8 mouse cellular contexts compared by ENCODE assay signal in genomic region chr3:88296561-88297318, GRCm38 (mm10). TPM values are rescaled to one million over a fixed set of nuclear protein-coding genes. Genes with fewer than 3 reads are reported as not detected.
A peak's percentile ranks its signal among the peaks of the same experiment; 100 is the strongest.
DNase-seq lines count a peak whose midpoint lies in the region; ATAC-seq and TF ChIP-seq lines count a peak whose summit lies in the region.

Gene Tsacc (minus strand): TSS chr3:88296999.
Gene Cct3 (plus strand): TSS chr3:88297116.

- peaks cover 30% of the 10 kb centered on the region for H3K36me3 ChIP-seq in kidney, embryonic 14.5 days (ENCODE audit: control insufficient read depth, insufficient read depth, low read length)
- H3K36me3 ChIP-seq in limb, embryonic 15.5 days, result peaks cover 25% of the 10 kb centered on the region

- no peak for TF ChIP-seq CTCF in bone marrow macrophage, adult 2 months (IDR thresholded peaks at IDR 0.05; ENCODE audit: low read depth, low read length)
- TF ChIP-seq CTCF in embryonic fibroblast, embryonic 13.5 days (IDR thresholded peaks at IDR 0.05; ENCODE audit: borderline replicate concordance, insufficient read depth, low read length), result no peak

- H3K9ac ChIP-seq in kidney, embryonic 14.5 days (ENCODE audit: low read depth, low read length), result peak within 1 kb of the TSS; percentile 88
- peak within 1 kb of the TSS; percentile 80 for H3K9ac ChIP-seq in limb, embryonic 15.5 days

- H3K4me1 ChIP-seq in bone marrow macrophage, adult 2 months (ENCODE audit: control insufficient read depth, insufficient read depth, low read length), result peaks cover 7% of the 10 kb centered on the region
- no peaks in the 10 kb centered on the region for H3K4me1 ChIP-seq in embryonic fibroblast, embryonic 13.5 days (ENCODE audit: control insufficient read depth, insufficient read depth, low read length)
- H3K4me1 ChIP-seq in kidney, embryonic 14.5 days (ENCODE audit: control insufficient read depth, insufficient read depth, low read length), result peaks cover 19% of the 10 kb centered on the region
- H3K4me1 ChIP-seq in limb, embryonic 15.5 days, result peaks cover 11% of the 10 kb centered on the region

- peak within 1 kb of the TSS; percentile 92 for H3K27ac ChIP-seq in bone marrow macrophage, adult 2 months (ENCODE audit: insufficient read depth, low read depth, low read length)
- peak within 1 kb of the TSS; percentile 81 for H3K27ac ChIP-seq in embryonic fibroblast, embryonic 13.5 days (ENCODE audit: insufficient read depth, low read length)
- H3K27ac ChIP-seq in kidney, embryonic 14.5 days (ENCODE audit: low read depth, low read length), result peak within 1 kb of the TSS; percentile 91
- H3K27ac ChIP-seq in limb, embryonic 15.5 days, result peak within 1 kb of the TSS; percentile 94

- no peak for TF ChIP-seq POLR2A in bone marrow macrophage, adult 2 months (IDR thresholded peaks at IDR 0.05; ENCODE audit: borderline replicate concordance, low read depth, low read length)
- peak; percentile 91 for TF ChIP-seq POLR2A in embryonic fibroblast, embryonic 13.5 days (IDR thresholded peaks at IDR 0.05; ENCODE audit: low read depth, low read length)

- WGBS in kidney, embryonic 14.5 days, result under 1% methylated on average over 44 of the region's 44 CpGs
- WGBS in limb, embryonic 15.5 days, result under 1% methylated on average over 44 of the region's 44 CpGs

- no peaks in the 10 kb centered on the region for H3K9me3 ChIP-seq in kidney, embryonic 14.5 days (ENCODE audit: control insufficient read depth, low read length)
- no peaks in the 10 kb centered on the region for H3K9me3 ChIP-seq in limb, embryonic 15.5 days

- no peaks in the 10 kb centered on the region for H3K27me3 ChIP-seq in kidney, embryonic 14.5 days (ENCODE audit: control insufficient read depth, insufficient read depth, low read length)
- no peaks in the 10 kb centered on the region for H3K27me3 ChIP-seq in limb, embryonic 15.5 days

- peak within 1 kb of the TSS; percentile 87 for H3K4me2 ChIP-seq in kidney, embryonic 14.5 days (replicated peaks; ENCODE audit: low read depth, low read length)
- peak within 1 kb of the TSS; percentile 64 for H3K4me2 ChIP-seq in limb, embryonic 15.5 days

- H3K4me3 ChIP-seq in bone marrow macrophage, adult 2 months (ENCODE audit: insufficient read depth, low read length), result peak within 1 kb of the TSS; percentile 75
- peak within 1 kb of the TSS; percentile 92 for H3K4me3 ChIP-seq in embryonic fibroblast, embryonic 13.5 days (ENCODE audit: insufficient read depth, low read length)
- peak within 1 kb of the TSS; percentile 81 for H3K4me3 ChIP-seq in kidney, embryonic 14.5 days (ENCODE audit: low read length)
- H3K4me3 ChIP-seq in limb, embryonic 15.5 days, result peak within 1 kb of the TSS; percentile 70

- peak; percentile 99 for ATAC-seq in kidney, embryonic 14.5 days (ENCODE audit: low FRiP score, low TSS enrichment)
- peak; percentile 99 for ATAC-seq in limb, embryonic 15.5 days (ENCODE audit: insufficient number of reproducible peaks, low FRiP score, low TSS enrichment, low read depth)

- peak; percentile 99 for DNase-seq in A20 (ENCODE audit: low read depth, low spot score)
- peak; percentile 99 to 100 for DNase-seq in heart, adult 9 months (ENCODE audit: low spot score in 2 of 2)
- DNase-seq in monocyte, adult 2 months (ENCODE audit: low read depth in 1 of 2, low spot score in 2 of 2), result peak; percentile 89
- peak; percentile 97 to 98 for DNase-seq in spleen, postnatal 36 days (ENCODE audit: low spot score in 2 of 2)

RNA-seq across cellular contexts. Expression of gene Tsacc, which starts in this region (rescaled TPM):
- polyA plus RNA-seq in bone marrow macrophage, adult 2 months (2012; ENCODE audit: insufficient read depth, insufficient read length, missing spikeins), result 10.1 and 11.4 TPM in 2 replicates
- 3.9 and 5.5 TPM in 2 replicates for polyA plus RNA-seq in embryonic fibroblast, embryonic 13.5 days (2011; ENCODE audit: insufficient read length, low read depth, missing spikeins)
- polyA plus RNA-seq in kidney, embryonic 14.5 days (2014; fragmentation: Nextera tagmentation; extraction: Ambion mirVana), result 15.4 and 20.0 TPM in 2 replicates
- polyA plus RNA-seq in limb, embryonic 15.5 days (2015; fragmentation: Nextera tagmentation; extraction: Ambion mirVana), result 9.9 and 12.0 TPM in 2 replicates

RNA-seq across cellular contexts. Expression of gene Cct3, which starts in this region (rescaled TPM):
- polyA plus RNA-seq in bone marrow macrophage, adult 2 months (2012; ENCODE audit: insufficient read depth, insufficient read length, missing spikeins), result 75.3 and 76.5 TPM in 2 replicates
- 223 and 264 TPM in 2 replicates for polyA plus RNA-seq in embryonic fibroblast, embryonic 13.5 days (2011; ENCODE audit: insufficient read length, low read depth, missing spikeins)
- 603 and 679 TPM in 2 replicates for polyA plus RNA-seq in kidney, embryonic 14.5 days (2014; fragmentation: Nextera tagmentation; extraction: Ambion mirVana)
- polyA plus RNA-seq in limb, embryonic 15.5 days (2015; fragmentation: Nextera tagmentation; extraction: Ambion mirVana), result 440 and 451 TPM in 2 replicates

Comparison
In these comparisons a context has a peak if more than half of its experiments do, and no peak if none do; other contexts are left out.
1. Peak in every context shown above with its lines: DNase-seq, ATAC-seq, H3K4me3 ChIP-seq and H3K27ac ChIP-seq.